Mouse (Mus musculus): Measurements from ENCODE around the gene Mtif2.

DNA sequence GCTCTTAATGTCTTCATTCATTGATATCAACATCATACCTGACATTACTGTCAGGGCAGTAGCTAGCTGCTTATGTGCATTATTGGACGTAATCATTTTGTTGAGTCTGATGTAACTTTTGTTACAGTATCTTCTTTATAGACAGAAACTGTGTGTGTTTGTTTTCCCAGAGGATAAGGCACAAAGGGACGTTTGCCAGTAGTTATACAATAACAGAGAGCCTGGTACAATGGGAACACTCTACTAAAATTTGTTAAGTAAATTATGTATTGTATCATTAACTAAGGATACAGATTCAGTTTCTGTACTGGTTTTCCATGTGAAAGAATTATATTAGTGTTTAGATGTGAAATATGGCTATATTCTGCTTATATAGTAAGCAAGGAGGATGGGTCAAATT, 46.4 kb downstream of the Mtif2 start:
- TF ChIP-seq POLR2A (IDR thresholded peaks at IDR 0.05; ENCODE audit: borderline replicate concordance, extremely low read depth, low read depth, low read length) = no peak
- no peak for TF ChIP-seq CTCF (IDR thresholded peaks at IDR 0.05; ENCODE audit: insufficient read depth, low read length)
